Mouse (Mus musculus): ENCODE results near the gene Gm42417. TPM values are rescaled to one million over a fixed set of nuclear protein-coding genes. Genes with fewer than 3 reads are reported as not detected.
A peak's percentile ranks its signal among the peaks of the same experiment; 100 is the strongest.

Gene Gm42417
- total and polyA plus RNA-seq, 2 experiments: not detected

GRCm38 (mm10) chr1:36528351-36528750, 10.9 kb downstream of the Gm42417 start:
- no peak for DNase-seq (ENCODE audit: extremely low read depth, low read depth, low spot score)
- TF ChIP-seq POLR2A (IDR thresholded peaks at IDR 0.05; ENCODE audit: extremely low read depth, insufficient read depth, low read length): no peak
- no peak for TF ChIP-seq CTCF (IDR thresholded peaks at IDR 0.05; ENCODE audit: low read depth, low read length)
- H3K27ac ChIP-seq (replicated peaks; ENCODE audit: insufficient read depth, low read depth, low read length): no peak overlapping the region

GRCm38 (mm10) chr1:36526903-36527302, 12.3 kb downstream of the Gm42417 start:
- DNase-seq (ENCODE audit: extremely low read depth, low read depth, low spot score): peak; percentile 88
- 35% methylated on average over 10 of the region's 10 CpGs for WGBS
- TF ChIP-seq CTCF (IDR thresholded peaks at IDR 0.05; ENCODE audit: low read depth, low read length) (no peak), POLR2A (IDR thresholded peaks at IDR 0.05; ENCODE audit: extremely low read depth, insufficient read depth, low read length) (no peak)
- Histone ChIP-seq H3K4me3 (ENCODE audit: insufficient read depth, low read depth, low read length) (no peak overlapping the region), H3K4me1 (ENCODE audit: control insufficient read depth, insufficient read depth, low read length) (peaks cover 11% of the 10 kb centered on the region), H3K36me3 (ENCODE audit: control insufficient read depth, insufficient read depth, low read length) (peaks cover 1% of the 10 kb centered on the region; the same call in 1 of the 2 replicates), H3K9ac (ENCODE audit: low read depth, low read length) (no peak overlapping the region), H3K27me3 (ENCODE audit: control insufficient read depth, insufficient read depth, low read length) (no peaks in the 10 kb centered on the region), H3K79me2 (ENCODE audit: control insufficient read depth, insufficient read depth, low read length) (no peaks in the 10 kb centered on the region), H3K27ac (replicated peaks; ENCODE audit: insufficient read depth, low read depth, low read length) (no peak overlapping the region)

More at GRCm38 (mm10) chr1:36528351-36528750, 10.9 kb downstream of the Gm42417 start:
- H3K27me3 ChIP-seq (ENCODE audit: control insufficient read depth, insufficient read depth, low read length): no peaks in the 10 kb centered on the region
- no peak overlapping the region for H3K4me3 ChIP-seq (ENCODE audit: insufficient read depth, low read depth, low read length)
- H3K79me2 ChIP-seq (ENCODE audit: control insufficient read depth, insufficient read depth, low read length): no peaks in the 10 kb centered on the region
- no peaks in the 10 kb centered on the region for H3K36me3 ChIP-seq (ENCODE audit: control insufficient read depth, insufficient read depth, low read length)
- whole genome bisulfite sequencing: 11% methylated on average over 1 of the region's 1 CpGs
- peaks cover 11% of the 10 kb centered on the region for H3K4me1 ChIP-seq (ENCODE audit: control insufficient read depth, insufficient read depth, low read length)
- no peak overlapping the region for H3K9ac ChIP-seq (ENCODE audit: low read depth, low read length)

- H3K27ac ChIP-seq (replicated peaks; ENCODE audit: insufficient read depth, low read depth, low read length): 0 out of 2 replicates have a peak overlapping the region, but pooled peaks have one; percentile 5
- H3K36me3 ChIP-seq (ENCODE audit: control insufficient read depth, insufficient read depth, low read length): peaks cover 6% of the 10 kb centered on the region; the same call in 1 of the 2 replicates
- WGBS: 34% methylated on average over 12 of the region's 12 CpGs
Measured at GRCm38 (mm10) chr1:36525774-36526173, 13.5 kb downstream of the Gm42417 start.

GRCm38 (mm10) chr1:36524058-36524457, 15.2 kb downstream of the Gm42417 start:
- peaks cover 11% of the 10 kb centered on the region for H3K4me1 ChIP-seq (ENCODE audit: control insufficient read depth, insufficient read depth, low read length)

More at GRCm38 (mm10) chr1:36525774-36526173, 13.5 kb downstream of the Gm42417 start:
- Histone ChIP-seq H3K79me2 (ENCODE audit: control insufficient read depth, insufficient read depth, low read length) (no peaks in the 10 kb centered on the region), H3K27me3 (ENCODE audit: control insufficient read depth, insufficient read depth, low read length) (no peaks in the 10 kb centered on the region), H3K9ac (ENCODE audit: low read depth, low read length) (no peak overlapping the region), H3K4me3 (ENCODE audit: insufficient read depth, low read depth, low read length) (no peak overlapping the region), H3K4me1 (ENCODE audit: control insufficient read depth, insufficient read depth, low read length) (peaks cover 11% of the 10 kb centered on the region)
- TF ChIP-seq CTCF (IDR thresholded peaks at IDR 0.05; ENCODE audit: low read depth, low read length) (no peak), POLR2A (IDR thresholded peaks at IDR 0.05; ENCODE audit: extremely low read depth, insufficient read depth, low read length) (no peak)
- peak; percentile 71 for DNase-seq (ENCODE audit: extremely low read depth, low read depth, low spot score)

GRCm38 (mm10) chr1:36523332-36524013, 15.8 kb downstream of the Gm42417 start:
- H3K36me3 ChIP-seq (ENCODE audit: control insufficient read depth, insufficient read depth, low read length): peaks cover 6% of the 10 kb centered on the region; the same call in 1 of the 2 replicates
- no peak overlapping the region for H3K9ac ChIP-seq (ENCODE audit: low read depth, low read length)
- WGBS: 78% methylated on average over 9 of the region's 9 CpGs

More at GRCm38 (mm10) chr1:36524058-36524457, 15.2 kb downstream of the Gm42417 start:
- no peak overlapping the region for H3K4me3 ChIP-seq (ENCODE audit: insufficient read depth, low read depth, low read length)
- peaks cover 6% of the 10 kb centered on the region; the same call in 1 of the 2 replicates for H3K36me3 ChIP-seq (ENCODE audit: control insufficient read depth, insufficient read depth, low read length)
- 85% methylated on average over 5 of the region's 5 CpGs for WGBS
- no peak for DNase-seq (ENCODE audit: extremely low read depth, low read depth, low spot score)
- H3K27me3 ChIP-seq (ENCODE audit: control insufficient read depth, insufficient read depth, low read length): no peaks in the 10 kb centered on the region
- no peak overlapping the region for H3K9ac ChIP-seq (ENCODE audit: low read depth, low read length)
- H3K27ac ChIP-seq (replicated peaks; ENCODE audit: insufficient read depth, low read depth, low read length): no peak overlapping the region
- H3K79me2 ChIP-seq (ENCODE audit: control insufficient read depth, insufficient read depth, low read length): no peaks in the 10 kb centered on the region
- no peak for TF ChIP-seq POLR2A (IDR thresholded peaks at IDR 0.05; ENCODE audit: extremely low read depth, insufficient read depth, low read length)
- TF ChIP-seq CTCF (IDR thresholded peaks at IDR 0.05; ENCODE audit: low read depth, low read length): no peak

GRCm38 (mm10) chr1:36522210-36522609, 17.0 kb downstream of the Gm42417 start:
- TF ChIP-seq CTCF (IDR thresholded peaks at IDR 0.05; ENCODE audit: low read depth, low read length): no peak
- no peak for TF ChIP-seq POLR2A (IDR thresholded peaks at IDR 0.05; ENCODE audit: extremely low read depth, insufficient read depth, low read length)

More at GRCm38 (mm10) chr1:36523332-36524013, 15.8 kb downstream of the Gm42417 start:
- H3K27me3 ChIP-seq (ENCODE audit: control insufficient read depth, insufficient read depth, low read length): no peaks in the 10 kb centered on the region
- H3K79me2 ChIP-seq (ENCODE audit: control insufficient read depth, insufficient read depth, low read length): no peaks in the 10 kb centered on the region
- no peak overlapping the region for H3K27ac ChIP-seq (replicated peaks; ENCODE audit: insufficient read depth, low read depth, low read length)
- DNase-seq (ENCODE audit: extremely low read depth, low read depth, low spot score): no peak
- no peak for TF ChIP-seq CTCF (IDR thresholded peaks at IDR 0.05; ENCODE audit: low read depth, low read length)
- no peak for TF ChIP-seq POLR2A (IDR thresholded peaks at IDR 0.05; ENCODE audit: extremely low read depth, insufficient read depth, low read length)
- H3K4me1 ChIP-seq (ENCODE audit: control insufficient read depth, insufficient read depth, low read length): peaks cover 11% of the 10 kb centered on the region
- H3K4me3 ChIP-seq (ENCODE audit: insufficient read depth, low read depth, low read length): no peak overlapping the region

More at GRCm38 (mm10) chr1:36522210-36522609, 17.0 kb downstream of the Gm42417 start:
- no peaks in the 10 kb centered on the region for H3K79me2 ChIP-seq (ENCODE audit: control insufficient read depth, insufficient read depth, low read length)
- H3K4me1 ChIP-seq (ENCODE audit: control insufficient read depth, insufficient read depth, low read length): peaks cover 8% of the 10 kb centered on the region
- H3K9ac ChIP-seq (ENCODE audit: low read depth, low read length): no peak overlapping the region
- H3K27me3 ChIP-seq (ENCODE audit: control insufficient read depth, insufficient read depth, low read length): no peaks in the 10 kb centered on the region
- no peak overlapping the region for H3K4me3 ChIP-seq (ENCODE audit: insufficient read depth, low read depth, low read length)
- 94% methylated on average over 7 of the region's 7 CpGs for WGBS
- DNase-seq (ENCODE audit: extremely low read depth, low read depth, low spot score): no peak
- no peak overlapping the region for H3K27ac ChIP-seq (replicated peaks; ENCODE audit: insufficient read depth, low read depth, low read length)
- H3K36me3 ChIP-seq (ENCODE audit: control insufficient read depth, insufficient read depth, low read length): peaks cover 6% of the 10 kb centered on the region; the same call in 1 of the 2 replicates

All from liver, adult 2 months (tissue).